Comparison of ENCODE assay signal across 36 mouse cellular contexts in genomic region chr1:188906175-188906574, GRCm38 (mm10).
"Had no signal": no experiment of that assay in that cellular context is flagged by ENCODE, and none has a peak within 500 bp of the region (broad histone marks: within the 10 kb centered on the region; RNA-seq: fewer than 3 reads in every experiment).

No protein-coding gene starts in this region.

- H3K4me1 ChIP-seq: heart, embryonic 10.5 days; heart, embryonic 13.5 days; heart, embryonic 15.5 days; hindbrain, embryonic 12.5 days; hindbrain, embryonic 13.5 days; intestine, embryonic 15.5 days had no signal

- DNase-seq: heart, adult 18-20 months; heart, adult 2 months; heart, postnatal 10 days; heart, postnatal 14 days; heart, postnatal 36 days; heart, postnatal 4 days; kidney, adult 11 months; kidney, adult 18-20 months; kidney, adult 2 months; kidney, adult 8-10 months; kidney, adult 9 months; kidney, postnatal 10 days; kidney, postnatal 14 days; kidney, postnatal 25 days; kidney, postnatal 36 days; kidney, postnatal 4 days; layer of hippocampus, adult 9-11 months had no signal

- H3K4me3 ChIP-seq: heart, adult 2 months; heart, embryonic 10.5 days; heart, embryonic 12.5 days; heart, embryonic 13.5 days; heart, embryonic 15.5 days; hindbrain, embryonic 10.5 days; hindbrain, embryonic 12.5 days; hindbrain, embryonic 13.5 days; hindbrain, embryonic 15.5 days; intestine, embryonic 15.5 days; kidney, embryonic 15.5 days; layer of hippocampus, adult 2 months had no signal

- H3K9me3 ChIP-seq: heart, embryonic 10.5 days; heart, embryonic 12.5 days; heart, embryonic 13.5 days; heart, embryonic 15.5 days; hindbrain, embryonic 10.5 days; hindbrain, embryonic 12.5 days; hindbrain, embryonic 13.5 days; hindbrain, embryonic 15.5 days; intestine, embryonic 15.5 days; kidney, embryonic 15.5 days had no signal

- H3K9ac ChIP-seq: heart, embryonic 12.5 days; heart, embryonic 13.5 days; heart, embryonic 15.5 days; hindbrain, embryonic 12.5 days; hindbrain, embryonic 13.5 days; hindbrain, embryonic 14.5 days; hindbrain, embryonic 15.5 days; intestine, embryonic 15.5 days; kidney, embryonic 15.5 days had no signal

- H3K27me3 ChIP-seq: heart, embryonic 12.5 days; heart, embryonic 15.5 days; hindbrain, embryonic 12.5 days; hindbrain, embryonic 13.5 days; hindbrain, embryonic 15.5 days; intestine, embryonic 15.5 days; kidney, embryonic 15.5 days had no signal

- H3K27ac ChIP-seq: heart, adult 2 months; heart, embryonic 10.5 days; heart, embryonic 13.5 days; heart, embryonic 15.5 days; hindbrain, embryonic 10.5 days; hindbrain, embryonic 12.5 days; hindbrain, embryonic 13.5 days; hindbrain, embryonic 14.5 days; hindbrain, embryonic 15.5 days; hindbrain, postnatal 0 days; intestine, embryonic 15.5 days; kidney, embryonic 15.5 days; kidney, postnatal 0 days; layer of hippocampus, adult 2 months had no signal

- ATAC-seq: hindbrain, embryonic 16.5 days; hindbrain, postnatal 0 days; inflammation-experienced regulatory T-cells, adult 6 months; intestine, embryonic 15.5 days; intestine, embryonic 16.5 days; intestine, postnatal 0 days had no signal

- H3K36me3 ChIP-seq: heart, embryonic 10.5 days; heart, embryonic 12.5 days; heart, embryonic 13.5 days; heart, embryonic 15.5 days; hindbrain, embryonic 10.5 days; hindbrain, embryonic 12.5 days; hindbrain, embryonic 13.5 days; hindbrain, embryonic 15.5 days; intestine, embryonic 15.5 days; kidney, embryonic 15.5 days had no signal

- H3K4me2 ChIP-seq: heart, embryonic 11.5 days; heart, embryonic 12.5 days; heart, embryonic 13.5 days; heart, embryonic 15.5 days; hindbrain, embryonic 12.5 days; hindbrain, embryonic 13.5 days; hindbrain, embryonic 14.5 days; hindbrain, embryonic 15.5 days; intestine, embryonic 15.5 days; kidney, embryonic 15.5 days had no signal
